Mouse (Mus musculus) small intestine, adult 2 months (tissue): ENCODE data around the gene Hbb-y. TPM values are rescaled to one million over a fixed set of nuclear protein-coding genes. Genes with fewer than 3 reads are reported as not detected.

Experiments used
- H3K27ac ChIP-seq: fragments of 200-500 bp; 2 replicates; pipeline ENCODE4 v1.5.1; 2012; ENCODE audit warnings: low read depth, low read length, control low read depth, inconsistent platforms; ENCODE audit not compliant: insufficient read depth
- H3K27me3 ChIP-seq: fragments of 200-500 bp; 2 replicates; pipeline ENCODE4 v1.6.1; 2012; ENCODE audit warnings: mild to moderate bottlenecking, moderate library complexity, low read length, inconsistent platforms; ENCODE audit not compliant: control insufficient read depth, insufficient read depth
- H3K36me3 ChIP-seq: fragments of 200-500 bp; 2 replicates; pipeline ENCODE4 v1.6.1; 2012; ENCODE audit warnings: mild to moderate bottlenecking, low read length, control low read depth, inconsistent platforms; ENCODE audit not compliant: control insufficient read depth, insufficient read depth
- H3K4me1 ChIP-seq: fragments of 200-500 bp; 2 replicates; pipeline ENCODE4 v1.6.1; 2012; ENCODE audit warnings: low read length, inconsistent platforms, mixed read lengths; ENCODE audit not compliant: control insufficient read depth, insufficient read depth, insufficient read length
- H3K4me3 ChIP-seq: fragments of 200-500 bp; 2 replicates; pipeline ENCODE4 v1.5.1; 2012; ENCODE audit warnings: low read depth, mild to moderate bottlenecking, control low read depth, inconsistent platforms, low read length, moderate library complexity
- CTCF ChIP-seq: fragments of 200-500 bp; IDR thresholded peaks from 2 replicates; pipeline ENCODE4 v1.5.1; 2012; ENCODE audit warnings: low read depth, mild to moderate bottlenecking, control low read depth, inconsistent platforms, low read length, moderate library complexity, mixed read lengths; ENCODE audit not compliant: insufficient replicate concordance, insufficient read length; ENCODE audit errors: extremely low read depth
- POLR2A ChIP-seq: fragments of 200-500 bp; IDR thresholded peaks from 2 replicates; pipeline ENCODE4 v1.6.1; 2012; ENCODE audit warnings: low read depth, mild to moderate bottlenecking, control low read depth, inconsistent platforms, low read length, moderate library complexity
- WGBS: fragments of 180-500 bp; shearing (Covaris S2); methylation state at CpG from one replicate; pipeline ENCODE4 v1.1.7; 2018; 5-methylcytosine and 5-hydroxymethylcytosine counted together
- polyA plus RNA-seq: library from polyadenylated mRNA; depleted of rRNA; stranded (reverse); fragments of >200 nt; gene quantifications from 2 replicates; pipeline ENCODE4 v1.2.3, GENCODE M21; 2012

Hbb-y gene
- polyA plus RNA-seq, 1 experiment: not detected

DNA sequence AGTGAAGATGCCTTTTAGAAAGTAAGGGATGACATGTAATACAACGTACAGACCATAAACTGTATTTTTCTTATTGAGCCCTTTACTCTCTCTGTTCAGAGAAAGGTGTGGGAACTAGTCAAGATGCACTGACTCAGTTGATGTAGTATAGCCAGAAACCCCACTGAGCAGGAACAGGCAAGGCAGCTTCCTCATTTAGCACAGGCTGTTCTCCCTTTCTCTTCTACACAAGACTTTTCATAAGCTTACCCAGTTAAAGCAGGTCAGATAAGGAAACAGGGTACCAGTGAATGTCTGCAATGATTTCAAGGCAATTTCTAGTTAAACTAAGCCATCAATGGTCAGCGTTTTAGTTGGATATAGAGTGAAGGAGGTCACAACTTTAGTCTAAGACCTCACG lies 8.5 kb upstream of the Hbb-y start:
- Histone ChIP-seq H3K27ac (no peak overlapping the region), H3K4me1 (no peaks in the 10 kb centered on the region), H3K27me3 (no peaks in the 10 kb centered on the region), H3K4me3 (no peak overlapping the region), H3K36me3 (no peaks in the 10 kb centered on the region)
- TF ChIP-seq POLR2A (no peak), CTCF (no peak)
- WGBS: 77% methylated on average over 3 of the region's 3 CpGs

DNA sequence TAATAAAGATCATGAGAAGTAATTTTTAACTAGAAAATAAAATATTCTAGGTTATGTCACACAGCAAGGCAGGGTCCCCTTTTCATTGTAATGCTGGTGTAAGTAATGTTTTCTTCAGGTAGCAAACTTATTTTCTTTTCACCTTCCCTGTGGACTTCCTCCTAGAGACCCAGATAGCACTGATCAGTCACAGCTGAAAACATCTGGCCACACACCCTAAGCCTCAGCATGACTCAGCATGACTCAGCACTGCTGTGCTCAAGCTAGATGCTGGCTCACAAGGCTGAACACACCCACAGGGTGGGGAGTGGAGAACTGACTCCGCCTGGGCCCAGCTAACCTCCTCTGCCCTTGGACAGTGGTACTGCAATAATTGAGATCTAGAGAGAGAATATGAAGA lies 7.8 kb upstream of the Hbb-y start:
- no peaks in the 10 kb centered on the region for H3K27me3 ChIP-seq
- no peaks in the 10 kb centered on the region for H3K4me1 ChIP-seq
- no peak overlapping the region for H3K4me3 ChIP-seq
- no peak overlapping the region for H3K27ac ChIP-seq
- 22% methylated on average over 1 of the region's 1 CpGs for WGBS
- no peak for TF ChIP-seq CTCF
- no peak for TF ChIP-seq POLR2A
- H3K36me3 ChIP-seq: no peaks in the 10 kb centered on the region

- TF ChIP-seq CTCF (no peak), POLR2A (no peak)
- Histone ChIP-seq H3K36me3 (no peaks in the 10 kb centered on the region), H3K4me1 (no peaks in the 10 kb centered on the region), H3K27ac (no peak overlapping the region), H3K27me3 (no peaks in the 10 kb centered on the region), H3K4me3 (no peak overlapping the region)
- 44% methylated on average over 2 of the region's 2 CpGs for WGBS
Observed at GRCm38 (mm10) chr7:103859076-103859475, 6.1 kb upstream of the Hbb-y start.

DNA sequence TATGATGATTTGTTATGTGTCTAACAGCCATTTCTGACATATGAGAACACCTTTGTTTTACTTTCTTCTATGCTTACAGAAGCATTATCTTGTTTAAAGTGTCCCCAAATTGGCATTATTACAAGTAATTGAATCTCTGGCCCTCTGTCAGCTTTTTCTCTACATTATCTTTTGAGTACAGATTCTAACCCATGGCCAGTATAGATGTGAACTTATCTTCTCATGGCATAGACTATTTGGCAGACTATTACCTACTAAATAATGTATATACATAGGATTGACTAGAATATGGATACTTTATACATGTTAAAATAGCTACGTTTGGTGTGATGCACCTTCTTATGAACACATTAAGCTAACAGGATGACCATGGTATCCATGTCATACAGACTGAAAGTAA lies 1.7 kb upstream of the Hbb-y start:
- no peak overlapping the region for H3K27ac ChIP-seq
- WGBS: 56% methylated on average over 1 of the region's 1 CpGs
- TF ChIP-seq CTCF (no peak), POLR2A (no peak)
- H3K4me1 ChIP-seq: no peaks in the 10 kb centered on the region
- H3K36me3 ChIP-seq: no peaks in the 10 kb centered on the region
- H3K4me3 ChIP-seq: no peak overlapping the region
- H3K27me3 ChIP-seq: no peaks in the 10 kb centered on the region

DNA sequence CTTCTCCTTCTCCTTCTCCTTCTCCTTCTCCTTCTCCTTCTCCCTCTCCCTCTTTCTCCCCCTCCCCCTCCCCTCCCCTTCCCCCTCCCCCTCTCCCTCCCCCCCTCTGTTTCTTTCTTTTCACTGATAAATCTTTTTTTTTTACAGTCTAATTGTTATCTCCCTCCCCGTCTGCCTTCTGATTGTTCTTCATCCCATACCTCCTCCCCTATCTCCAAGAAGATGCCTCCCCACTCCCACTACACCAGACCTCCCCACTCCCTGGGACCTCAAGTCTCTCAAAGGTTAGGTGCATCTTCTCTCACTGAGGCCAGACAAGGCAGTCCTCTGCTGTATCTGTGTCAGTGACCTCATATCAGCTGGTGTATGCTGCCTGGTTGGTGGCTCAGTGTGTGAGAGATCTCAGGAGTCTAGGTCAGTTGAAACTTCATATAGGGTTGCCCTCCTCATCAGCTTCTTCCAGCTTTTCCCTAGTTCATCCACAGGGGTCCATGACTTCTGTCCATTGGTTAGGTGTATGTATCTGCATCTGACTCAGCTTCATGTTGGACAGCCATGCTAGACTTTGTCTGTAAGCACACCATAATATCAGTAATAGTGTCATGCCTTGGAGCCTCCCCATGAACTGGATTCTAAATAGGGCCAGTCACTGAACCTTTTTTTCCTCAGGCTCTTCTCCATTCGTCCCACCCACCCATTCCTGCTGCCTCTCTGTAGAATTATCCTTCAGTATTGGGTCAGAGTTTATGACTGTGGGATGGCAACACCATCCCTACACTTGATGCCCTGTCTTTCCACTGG lies 8.3 kb downstream of the Hbb-y start:
- H3K27ac ChIP-seq: no peak overlapping the region
- 34% methylated on average over 2 of the region's 2 CpGs for WGBS
- no peaks in the 10 kb centered on the region for H3K27me3 ChIP-seq
- no peaks in the 10 kb centered on the region for H3K36me3 ChIP-seq
- TF ChIP-seq CTCF (no peak), POLR2A (no peak)
- no peak overlapping the region for H3K4me3 ChIP-seq
- no peaks in the 10 kb centered on the region for H3K4me1 ChIP-seq

GRCm38 (mm10) chr7:103843034-103843433 lies 10.0 kb downstream of the Hbb-y start, which contains the start of gene Hbb-bh1:
Hbb-bh1 (minus strand) TSS chr7:103843164.
- WGBS: 68% methylated on average over 2 of the region's 2 CpGs
- no peaks in the 10 kb centered on the region for H3K27me3 ChIP-seq
- H3K27ac ChIP-seq: no peak within 1 kb of the TSS
- no peaks in the 10 kb centered on the region for H3K36me3 ChIP-seq
- H3K4me3 ChIP-seq: no peak within 1 kb of the TSS
- H3K4me1 ChIP-seq: no peaks in the 10 kb centered on the region
- TF ChIP-seq CTCF (no peak), POLR2A (no peak)

DNA sequence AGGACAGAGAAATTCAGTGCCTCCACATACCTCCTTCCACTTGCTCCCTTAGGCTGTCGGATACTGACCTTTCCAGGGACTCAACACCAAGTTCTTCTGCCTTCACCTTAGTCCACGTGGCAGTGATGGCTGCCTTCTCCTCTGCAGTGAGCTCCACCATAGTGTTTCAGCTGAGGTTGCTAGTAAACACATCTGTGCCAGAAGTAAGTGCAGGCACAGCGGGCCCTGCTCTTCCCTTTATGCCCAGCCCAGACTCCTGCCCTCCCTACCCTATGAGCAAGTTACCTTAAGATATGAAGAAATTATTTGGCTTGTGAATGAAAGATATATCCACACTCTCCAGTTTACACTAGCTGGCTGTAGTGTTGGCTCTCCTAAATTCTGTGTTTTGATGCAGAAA lies 12.7 kb downstream of the Hbb-y start, which contains the start of gene Hbb-bh2:
Gene Hbb-bh2, minus strand, starts transcription at position 253 of the 400 bp plus-strand sequence.
- TF ChIP-seq POLR2A: no peak
- no peak for TF ChIP-seq CTCF
- H3K4me1 ChIP-seq: no peaks in the 10 kb centered on the region
- 68% methylated on average over 3 of the region's 3 CpGs for WGBS

More for the DNA sequence above, 12.7 kb downstream of the Hbb-y start, which contains the start of gene Hbb-bh2:
- Histone ChIP-seq H3K27ac (no peak within 1 kb of the TSS), H3K27me3 (no peaks in the 10 kb centered on the region), H3K36me3 (no peaks in the 10 kb centered on the region), H3K4me3 (no peak within 1 kb of the TSS)
